Mouse (Mus musculus): Measurements from ENCODE around the gene Cmc2. TPM values are rescaled to one million over a fixed set of nuclear protein-coding genes. Genes with fewer than 3 reads are reported as not detected.
A peak's percentile ranks its signal among the peaks of the same experiment; 100 is the strongest.

The Cmc2 gene
- polyA plus RNA-seq, 2 experiments, result 29.0 to 69.3 TPM

GRCm38 (mm10) chr8:116944385-116944696 lies 23.1 kb upstream of the Cmc2 start:
- H3K4me3 ChIP-seq (replicated peaks; ENCODE audit: low read length), result peak overlapping the region; percentile 98
- DNase-seq (ENCODE audit: low spot score) (no peak), ATAC-seq (ENCODE audit: low FRiP score, low read depth) (no peak)
- H3K4me2 ChIP-seq (replicated peaks; ENCODE audit: low read depth, low read length, severe bottlenecking), result peak overlapping the region; percentile 94
- no peaks in the 10 kb centered on the region for H3K9me3 ChIP-seq (ENCODE audit: control insufficient read depth, low read length)
- no peak for TF ChIP-seq POLR2A (IDR thresholded peaks at IDR 0.05; ENCODE audit: borderline replicate concordance, extremely low read depth, insufficient read depth, insufficient read length)
- WGBS, result 14% methylated on average over 4 of the region's 4 CpGs
- H3K9ac ChIP-seq (ENCODE audit: low read depth, low read length, severe bottlenecking), result peak overlapping the region; percentile 85; the same call in 1 of the 2 replicates
- H3K27ac ChIP-seq (replicated peaks; ENCODE audit: low read depth, low read length), result no peak overlapping the region
- no peaks in the 10 kb centered on the region for H3K27me3 ChIP-seq (ENCODE audit: control insufficient read depth, insufficient read depth, low read length)
- peaks cover 10% of the 10 kb centered on the region for H3K4me1 ChIP-seq (ENCODE audit: control insufficient read depth, insufficient read depth, low read length)
- H3K36me3 ChIP-seq (ENCODE audit: control insufficient read depth, insufficient read depth, low read length), result no peaks in the 10 kb centered on the region

GRCm38 (mm10) chr8:116943555-116944384 lies 22.5 kb upstream of the Cmc2 start:
- Histone ChIP-seq H3K9me3 (ENCODE audit: control insufficient read depth, low read length) (no peaks in the 10 kb centered on the region), H3K27ac (replicated peaks; ENCODE audit: low read depth, low read length) (no peak overlapping the region), H3K27me3 (ENCODE audit: control insufficient read depth, insufficient read depth, low read length) (no peaks in the 10 kb centered on the region), H3K4me2 (replicated peaks; ENCODE audit: low read depth, low read length, severe bottlenecking) (peak overlapping the region; percentile 94), H3K36me3 (ENCODE audit: control insufficient read depth, insufficient read depth, low read length) (no peaks in the 10 kb centered on the region), H3K4me1 (ENCODE audit: control insufficient read depth, insufficient read depth, low read length) (peaks cover 10% of the 10 kb centered on the region), H3K9ac (ENCODE audit: low read depth, low read length, severe bottlenecking) (peak overlapping the region; percentile 85), H3K4me3 (replicated peaks; ENCODE audit: low read length) (peak overlapping the region; percentile 98)
- WGBS, result 1% methylated on average over 54 of the region's 62 CpGs
- ATAC-seq (ENCODE audit: low FRiP score, low read depth), result peak; percentile 61
- TF ChIP-seq POLR2A (IDR thresholded peaks at IDR 0.05; ENCODE audit: borderline replicate concordance, extremely low read depth, insufficient read depth, insufficient read length), result no peak
- DNase-seq (ENCODE audit: low spot score), result no peak

- Histone ChIP-seq H3K27me3 (ENCODE audit: control insufficient read depth, insufficient read depth, low read length) (no peaks in the 10 kb centered on the region), H3K4me3 (replicated peaks; ENCODE audit: low read length) (peak within 1 kb of the TSS; percentile 98), H3K4me1 (ENCODE audit: control insufficient read depth, insufficient read depth, low read length) (peaks cover 10% of the 10 kb centered on the region), H3K36me3 (ENCODE audit: control insufficient read depth, insufficient read depth, low read length) (peaks cover 6% of the 10 kb centered on the region), H3K27ac (replicated peaks; ENCODE audit: low read depth, low read length) (no peak within 1 kb of the TSS), H3K9me3 (ENCODE audit: control insufficient read depth, low read length) (no peaks in the 10 kb centered on the region), H3K4me2 (replicated peaks; ENCODE audit: low read depth, low read length, severe bottlenecking) (peak within 1 kb of the TSS; percentile 94), H3K9ac (ENCODE audit: low read depth, low read length, severe bottlenecking) (peak within 1 kb of the TSS; percentile 85)
- DNase-seq (ENCODE audit: low spot score) (peak; percentile 84), ATAC-seq (ENCODE audit: low FRiP score, low read depth) (peak; percentile 91)
- TF ChIP-seq POLR2A (IDR thresholded peaks at IDR 0.05; ENCODE audit: borderline replicate concordance, extremely low read depth, insufficient read depth, insufficient read length), result 0 out of 2 replicates have a peak, but pooled peaks have one; percentile 21
- under 1% methylated on average over 42 of the region's 46 CpGs for WGBS
Measured at GRCm38 (mm10) chr8:116943161-116943554, 21.9 kb upstream of the Cmc2 start, which contains the start of gene Atmin. TSS of gene Atmin (plus strand) at chr8:116943393.

- DNase-seq (ENCODE audit: low spot score) (no peak), ATAC-seq (ENCODE audit: low FRiP score, low read depth) (no peak)
- Histone ChIP-seq H3K27me3 (ENCODE audit: control insufficient read depth, insufficient read depth, low read length) (no peaks in the 10 kb centered on the region), H3K4me3 (replicated peaks; ENCODE audit: low read length) (no peak overlapping the region), H3K9me3 (ENCODE audit: control insufficient read depth, low read length) (no peaks in the 10 kb centered on the region), H3K9ac (ENCODE audit: low read depth, low read length, severe bottlenecking) (no peak overlapping the region), H3K4me1 (ENCODE audit: control insufficient read depth, insufficient read depth, low read length) (peaks cover 10% of the 10 kb centered on the region), H3K4me2 (replicated peaks; ENCODE audit: low read depth, low read length, severe bottlenecking) (peak overlapping the region; percentile 94; the same call in 1 of the 2 replicates), H3K36me3 (ENCODE audit: control insufficient read depth, insufficient read depth, low read length) (peaks cover 13% of the 10 kb centered on the region), H3K27ac (replicated peaks; ENCODE audit: low read depth, low read length) (no peak overlapping the region)
- WGBS, result 78% methylated on average over 12 of the region's 12 CpGs
- no peak for TF ChIP-seq POLR2A (IDR thresholded peaks at IDR 0.05; ENCODE audit: borderline replicate concordance, extremely low read depth, insufficient read depth, insufficient read length)
Measured at GRCm38 (mm10) chr8:116942284-116943058, 21.2 kb upstream of the Cmc2 start.

- H3K4me3 ChIP-seq (replicated peaks; ENCODE audit: low read length), result no peak overlapping the region
- WGBS, result 85% methylated on average over 6 of the region's 6 CpGs
- peaks cover 67% of the 10 kb centered on the region for H3K36me3 ChIP-seq (ENCODE audit: control insufficient read depth, insufficient read depth, low read length)
- no peaks in the 10 kb centered on the region for H3K9me3 ChIP-seq (ENCODE audit: control insufficient read depth, low read length)
- no peaks in the 10 kb centered on the region for H3K4me1 ChIP-seq (ENCODE audit: control insufficient read depth, insufficient read depth, low read length)
- no peak overlapping the region for H3K27ac ChIP-seq (replicated peaks; ENCODE audit: low read depth, low read length)
- TF ChIP-seq POLR2A (IDR thresholded peaks at IDR 0.05; ENCODE audit: borderline replicate concordance, extremely low read depth, insufficient read depth, insufficient read length), result no peak
- DNase-seq (ENCODE audit: low spot score) (no peak), ATAC-seq (ENCODE audit: low FRiP score, low read depth) (no peak)
- no peaks in the 10 kb centered on the region for H3K27me3 ChIP-seq (ENCODE audit: control insufficient read depth, insufficient read depth, low read length)
- no peak overlapping the region for H3K9ac ChIP-seq (ENCODE audit: low read depth, low read length, severe bottlenecking)
- no peak overlapping the region for H3K4me2 ChIP-seq (replicated peaks; ENCODE audit: low read depth, low read length, severe bottlenecking)
Measured at GRCm38 (mm10) chr8:116935506-116935905, 14.3 kb upstream of the Cmc2 start.

Measured in limb, embryonic 14.5 days (tissue).